Mouse (Mus musculus) limb, embryonic 10.5 days (tissue): ENCODE measurements around the gene Stoml3. TPM values are rescaled to one million over a fixed set of nuclear protein-coding genes. Genes with fewer than 3 reads are reported as not detected.
A peak's percentile ranks its signal among the peaks of the same experiment; 100 is the strongest.

Experiments used
- DNase-seq: peaks from one replicate; pipeline ENCODE4 v3.0.0-alpha.2; 2017; ENCODE audit warnings: low spot score
- H3K27ac ChIP-seq: fragments of 300-500 bp; sonication (generic); 2 replicates; pipeline ENCODE4 v1.5.1; 2016; ENCODE audit warnings: mild to moderate bottlenecking
- H3K27me3 ChIP-seq: fragments of 300-500 bp; sonication (generic); 2 replicates; pipeline ENCODE4 v1.6.1; 2016; ENCODE audit warnings: low read depth, mild to moderate bottlenecking; ENCODE audit not compliant: poor library complexity, severe bottlenecking
- H3K36me3 ChIP-seq: fragments of 300-500 bp; sonication (generic); 2 replicates; pipeline ENCODE4 v1.6.1; 2016; ENCODE audit warnings: mild to moderate bottlenecking, moderate library complexity
- H3K4me1 ChIP-seq: fragments of 300-500 bp; sonication (generic); 2 replicates; pipeline ENCODE4 v1.6.1; 2016
- H3K4me3 ChIP-seq: fragments of 300-500 bp; sonication (generic); 2 replicates; pipeline ENCODE4 v1.5.1; 2016; ENCODE audit warnings: mild to moderate bottlenecking, moderate library complexity
- H3K9me3 ChIP-seq: fragments of 300-500 bp; sonication (generic); replicated peaks from 2 replicates; pipeline ENCODE4 v1.6.1; 2016; ENCODE audit warnings: mild to moderate bottlenecking
- WGBS: fragments of 180-500 bp; shearing (Covaris S2); methylation state at CpG from one replicate; pipeline ENCODE4 v1.1.7; 2016; 5-methylcytosine and 5-hydroxymethylcytosine counted together
- polyA plus RNA-seq: library from polyadenylated mRNA; unstranded; fragments of >200 nt; fragmentation: Nextera tagmentation; extraction: Ambion mirVana; gene quantifications from 2 replicates; pipeline ENCODE4 v1.2.1, GENCODE M21; 2016

Stoml3 gene
- polyA plus RNA-seq: not detected in 2 replicates

GRCm38 (mm10) chr3:53488353-53488752 is at the start of gene Stoml3:
Gene Stoml3 (plus strand): TSS chr3:53488653.
- DNase-seq: no peak
- Histone ChIP-seq H3K36me3 (0 out of 2 replicates have a peak, but pooled peaks cover 4% of the 10 kb centered on the region), H3K9me3 (no peaks in the 10 kb centered on the region), H3K27me3 (no peaks in the 10 kb centered on the region), H3K27ac (no peak within 1 kb of the TSS; the same call in 1 of the 2 replicates), H3K4me3 (no peak within 1 kb of the TSS), H3K4me1 (peaks cover 16% of the 10 kb centered on the region)
- WGBS: 81% methylated on average over 6 of the region's 6 CpGs

- Histone ChIP-seq H3K36me3 (peaks cover 12% of the 10 kb centered on the region), H3K9me3 (no peaks in the 10 kb centered on the region), H3K4me3 (no peak overlapping the region), H3K4me1 (no peaks in the 10 kb centered on the region), H3K27ac (no peak overlapping the region), H3K27me3 (no peaks in the 10 kb centered on the region)
- WGBS: 90% methylated on average over 5 of the region's 5 CpGs
- DNase-seq: no peak
These were observed 42.9 kb upstream of the Stoml3 start for GRCm38 (mm10) chr3:53445540-53445939.

DNA sequence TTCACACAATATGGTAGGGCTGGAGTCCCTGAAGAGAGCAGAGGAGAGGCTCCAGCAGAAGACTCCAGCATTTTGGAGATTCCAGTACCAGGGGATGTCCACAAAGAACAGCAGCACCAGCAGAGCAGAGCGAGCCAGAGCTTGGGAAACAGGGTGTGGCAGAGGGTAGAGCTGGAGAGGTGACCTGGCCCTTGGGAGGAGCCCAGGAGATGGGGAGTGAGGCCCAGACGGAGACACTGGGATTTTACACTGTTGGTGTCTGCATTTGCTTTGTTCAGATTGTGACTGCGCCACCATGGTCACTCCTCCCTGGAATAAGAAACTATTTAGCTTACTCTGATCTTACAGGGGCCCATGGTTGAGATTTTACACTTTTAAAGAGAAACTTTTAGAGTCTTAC is 41.7 kb upstream of the Stoml3 start:
- DNase-seq: no peak
- 0 out of 2 replicates have a peak overlapping the region, but pooled peaks have one; percentile 9 for H3K27ac ChIP-seq

GRCm38 (mm10) chr3:53448208-53448607 is 40.2 kb upstream of the Stoml3 start:
- H3K36me3 ChIP-seq: peaks cover 39% of the 10 kb centered on the region
- H3K27ac ChIP-seq: no peak overlapping the region
- H3K4me3 ChIP-seq: no peak overlapping the region
- no peaks in the 10 kb centered on the region for H3K9me3 ChIP-seq
- no peaks in the 10 kb centered on the region for H3K27me3 ChIP-seq
- H3K4me1 ChIP-seq: no peaks in the 10 kb centered on the region
- WGBS: 40% methylated on average over 2 of the region's 2 CpGs
- DNase-seq: no peak

More for the DNA sequence above, 41.7 kb upstream of the Stoml3 start:
- H3K4me1 ChIP-seq: no peaks in the 10 kb centered on the region
- H3K9me3 ChIP-seq: no peaks in the 10 kb centered on the region
- peaks cover 24% of the 10 kb centered on the region for H3K36me3 ChIP-seq
- H3K4me3 ChIP-seq: no peak overlapping the region
- H3K27me3 ChIP-seq: no peaks in the 10 kb centered on the region
- WGBS: 94% methylated on average over 3 of the region's 3 CpGs

- DNase-seq: no peak
- H3K27ac ChIP-seq: no peak overlapping the region
- H3K4me1 ChIP-seq: no peaks in the 10 kb centered on the region
- no peaks in the 10 kb centered on the region for H3K9me3 ChIP-seq
- H3K4me3 ChIP-seq: no peak overlapping the region
- H3K36me3 ChIP-seq: peaks cover 63% of the 10 kb centered on the region
- WGBS: 92% methylated on average over 11 of the region's 11 CpGs
- no peaks in the 10 kb centered on the region for H3K27me3 ChIP-seq
These were observed 37.8 kb upstream of the Stoml3 start for GRCm38 (mm10) chr3:53450666-53451065.

DNA sequence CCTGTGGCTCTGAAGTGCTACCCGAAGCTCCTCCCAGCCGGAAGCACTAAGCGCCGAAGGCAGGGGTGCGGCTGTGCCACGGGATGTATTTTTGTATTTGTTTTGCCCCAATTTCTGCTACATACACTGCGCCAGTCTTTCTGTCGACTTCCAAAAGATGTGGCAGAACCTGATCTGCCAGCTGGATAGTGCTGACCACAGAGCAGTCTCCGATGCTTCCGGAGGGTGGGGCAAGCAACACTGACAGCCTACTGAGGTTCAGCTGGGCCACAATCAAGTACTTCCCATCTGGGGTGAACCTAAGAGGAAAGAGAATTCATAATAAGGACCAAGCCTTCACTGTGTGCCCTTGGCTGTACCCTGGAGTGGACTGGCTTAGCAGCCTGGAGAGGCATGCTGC is 36.1 kb upstream of the Stoml3 start:
- WGBS: 91% methylated on average over 10 of the region's 10 CpGs
- H3K27me3 ChIP-seq: no peaks in the 10 kb centered on the region
- no peak overlapping the region for H3K4me3 ChIP-seq
- H3K36me3 ChIP-seq: peaks cover 78% of the 10 kb centered on the region
- no peak overlapping the region for H3K27ac ChIP-seq
- H3K9me3 ChIP-seq: no peaks in the 10 kb centered on the region
- H3K4me1 ChIP-seq: no peaks in the 10 kb centered on the region
- DNase-seq: no peak

- H3K36me3 ChIP-seq: peaks cover 86% of the 10 kb centered on the region
These were observed 35.1 kb upstream of the Stoml3 start for GRCm38 (mm10) chr3:53453346-53453745.

GRCm38 (mm10) chr3:53454005-53454404 is 34.4 kb upstream of the Stoml3 start:
- Histone ChIP-seq H3K9me3 (no peaks in the 10 kb centered on the region), H3K27ac (no peak overlapping the region), H3K4me1 (no peaks in the 10 kb centered on the region), H3K27me3 (no peaks in the 10 kb centered on the region), H3K36me3 (peaks cover 92% of the 10 kb centered on the region), H3K4me3 (no peak overlapping the region)
- 93% methylated on average over 6 of the region's 6 CpGs for WGBS
- no peak for DNase-seq

More at GRCm38 (mm10) chr3:53453346-53453745, 35.1 kb upstream of the Stoml3 start:
- no peak overlapping the region for H3K4me3 ChIP-seq
- H3K27me3 ChIP-seq: no peaks in the 10 kb centered on the region
- no peaks in the 10 kb centered on the region for H3K9me3 ChIP-seq
- DNase-seq: no peak
- WGBS: 89% methylated on average over 7 of the region's 7 CpGs
- H3K4me1 ChIP-seq: no peaks in the 10 kb centered on the region
- no peak overlapping the region for H3K27ac ChIP-seq

- no peaks in the 10 kb centered on the region for H3K27me3 ChIP-seq
- WGBS: 97% methylated on average over 6 of the region's 6 CpGs
- peaks cover 93% of the 10 kb centered on the region for H3K36me3 ChIP-seq
These were observed 33.9 kb upstream of the Stoml3 start for GRCm38 (mm10) chr3:53454561-53454960.

DNA sequence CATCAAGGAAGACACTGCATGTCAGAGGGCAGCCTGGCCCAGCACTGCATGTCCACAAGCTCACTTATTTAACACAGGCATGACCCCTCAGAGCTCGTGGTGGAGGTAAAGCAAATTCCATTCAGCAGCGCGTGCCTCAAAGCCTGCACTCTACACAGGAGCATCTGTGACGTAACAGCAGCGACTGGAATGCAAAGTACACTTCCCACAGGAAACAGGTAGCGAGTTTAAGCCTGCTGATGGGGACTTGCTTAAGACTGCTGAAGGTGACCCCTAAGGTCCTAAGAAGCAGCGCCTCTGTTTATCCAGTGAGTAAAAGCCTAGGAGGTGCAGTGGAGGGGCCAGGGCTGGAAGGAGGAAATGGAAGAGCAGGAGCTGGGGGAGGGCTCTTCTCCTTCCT is 33.5 kb upstream of the Stoml3 start:
- Histone ChIP-seq H3K9me3 (no peaks in the 10 kb centered on the region), H3K27me3 (no peaks in the 10 kb centered on the region), H3K4me3 (no peak overlapping the region), H3K27ac (no peak overlapping the region), H3K36me3 (peaks cover 96% of the 10 kb centered on the region), H3K4me1 (no peaks in the 10 kb centered on the region)
- no peak for DNase-seq
- 77% methylated on average over 7 of the region's 7 CpGs for WGBS

More at GRCm38 (mm10) chr3:53454561-53454960, 33.9 kb upstream of the Stoml3 start:
- Histone ChIP-seq H3K9me3 (no peaks in the 10 kb centered on the region), H3K27ac (no peak overlapping the region), H3K4me1 (no peaks in the 10 kb centered on the region), H3K4me3 (no peak overlapping the region)
- DNase-seq: no peak

GRCm38 (mm10) chr3:53457750-53458149 is 30.7 kb upstream of the Stoml3 start:
- H3K27ac ChIP-seq: no peak overlapping the region
- H3K4me1 ChIP-seq: peaks cover 9% of the 10 kb centered on the region
- DNase-seq: no peak
- no peaks in the 10 kb centered on the region for H3K27me3 ChIP-seq
- WGBS: 51% methylated on average over 5 of the region's 5 CpGs
- H3K4me3 ChIP-seq: no peak overlapping the region
- H3K9me3 ChIP-seq: no peaks in the 10 kb centered on the region
- peaks cover 81% of the 10 kb centered on the region for H3K36me3 ChIP-seq

GRCm38 (mm10) chr3:53460106-53460505 is 28.3 kb upstream of the Stoml3 start:
- 86% methylated on average over 9 of the region's 9 CpGs for WGBS
- peaks cover 58% of the 10 kb centered on the region for H3K36me3 ChIP-seq

DNA sequence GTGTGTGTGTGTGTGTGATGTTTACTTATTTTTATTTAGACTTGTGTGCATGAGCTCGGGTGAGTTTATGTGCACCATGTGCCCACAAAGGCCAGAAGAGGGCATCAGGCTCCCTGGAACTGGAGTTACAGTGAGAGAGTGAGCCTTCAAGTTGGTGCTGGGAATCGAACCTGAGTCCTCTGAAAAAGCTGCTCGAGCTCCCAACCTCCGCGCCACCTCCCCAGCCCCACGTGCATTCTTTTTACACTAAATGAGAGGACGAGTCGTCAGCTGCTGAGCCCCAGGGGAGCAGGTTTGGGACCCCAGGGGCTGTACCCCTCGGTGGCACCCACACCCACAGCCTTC is 25.8 kb upstream of the Stoml3 start:
- DNase-seq: no peak
- peaks cover 41% of the 10 kb centered on the region for H3K36me3 ChIP-seq
- H3K4me1 ChIP-seq: peaks cover 33% of the 10 kb centered on the region
- H3K27me3 ChIP-seq: no peaks in the 10 kb centered on the region
- 11% methylated on average over 9 of the region's 9 CpGs for WGBS
- H3K9me3 ChIP-seq: no peaks in the 10 kb centered on the region
- H3K27ac ChIP-seq: peak overlapping the region; percentile 96
- peak overlapping the region; percentile 89 for H3K4me3 ChIP-seq

More at GRCm38 (mm10) chr3:53460106-53460505, 28.3 kb upstream of the Stoml3 start:
- Histone ChIP-seq H3K9me3 (no peaks in the 10 kb centered on the region), H3K4me1 (peaks cover 15% of the 10 kb centered on the region), H3K4me3 (no peak overlapping the region), H3K27ac (no peak overlapping the region), H3K27me3 (no peaks in the 10 kb centered on the region)
- no peak for DNase-seq
